Mouse (Mus musculus) cerebellum, adult 8-10 months (tissue): ENCODE results near the gene Zswim3.
"Not testable (repeated sequence)": the region's sequence is repeated elsewhere in the genome, so short reads cannot be mapped to it uniquely, and the experiment has no call there.

Experiments
- DNase-seq: peaks from one replicate; pipeline ENCODE4 v3.0.0; 2022

The Zswim3 gene

GRCm38 (mm10) chr2:164857101-164857821 is 52.4 kb downstream of the Zswim3 start, which contains the start of gene Pltp:
TSS of gene Pltp (minus strand) at chr2:164857711.
- DNase-seq: no peak

DNA sequence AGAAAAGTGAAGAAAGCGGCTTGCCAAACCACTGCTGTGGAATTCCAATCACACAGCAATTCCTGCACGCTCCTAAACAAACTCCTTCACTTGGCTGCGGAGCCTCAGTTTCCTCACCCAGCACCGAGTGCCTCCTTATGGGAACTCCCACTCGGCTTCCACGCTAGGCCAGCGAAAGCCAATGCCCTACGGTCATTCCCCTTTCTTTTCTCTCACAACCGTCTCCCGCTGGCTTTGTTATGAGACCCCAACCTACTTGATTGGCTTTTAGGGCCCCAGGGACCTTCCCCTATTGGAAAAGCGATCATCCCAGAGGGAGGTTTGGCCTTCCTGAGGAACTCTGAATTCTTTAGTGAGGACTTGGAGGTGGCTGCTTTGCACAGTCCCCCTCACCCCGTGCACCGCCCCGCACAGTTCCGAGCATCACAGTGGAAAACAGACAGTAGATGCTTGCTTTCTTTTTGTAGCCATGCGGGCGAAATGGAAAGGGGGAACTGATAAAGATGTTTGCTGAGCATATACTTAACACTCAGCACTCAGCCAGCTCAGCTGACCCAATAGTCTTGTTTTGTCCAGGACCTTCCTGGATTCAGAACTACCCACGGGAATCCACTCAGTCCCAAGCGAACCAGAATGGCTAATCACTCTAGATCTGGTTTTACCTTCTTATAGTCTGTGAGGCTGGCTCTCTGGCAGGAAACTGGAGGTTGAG is 53.1 kb downstream of the Zswim3 start:
- no peak for DNase-seq

DNA sequence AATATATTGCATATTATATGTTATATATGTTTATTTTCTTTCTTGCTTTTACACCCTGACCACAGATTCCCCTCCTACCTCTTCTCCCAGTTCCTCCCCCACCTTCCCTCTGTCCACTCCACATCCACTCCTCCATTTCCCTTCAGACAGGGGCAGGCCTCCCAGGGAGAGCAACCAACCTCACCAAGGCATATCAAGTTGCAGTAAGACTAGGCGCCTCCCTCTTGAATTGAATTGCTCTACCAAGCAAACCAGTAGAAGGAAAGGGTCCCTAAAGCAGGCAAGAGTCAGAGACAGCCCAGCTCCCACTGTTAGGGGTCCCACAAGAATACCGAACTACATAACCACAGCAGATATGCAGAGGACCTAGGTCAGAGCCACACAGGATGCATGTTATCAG is 54.3 kb downstream of the Zswim3 start:
- DNase-seq: no peak

DNA sequence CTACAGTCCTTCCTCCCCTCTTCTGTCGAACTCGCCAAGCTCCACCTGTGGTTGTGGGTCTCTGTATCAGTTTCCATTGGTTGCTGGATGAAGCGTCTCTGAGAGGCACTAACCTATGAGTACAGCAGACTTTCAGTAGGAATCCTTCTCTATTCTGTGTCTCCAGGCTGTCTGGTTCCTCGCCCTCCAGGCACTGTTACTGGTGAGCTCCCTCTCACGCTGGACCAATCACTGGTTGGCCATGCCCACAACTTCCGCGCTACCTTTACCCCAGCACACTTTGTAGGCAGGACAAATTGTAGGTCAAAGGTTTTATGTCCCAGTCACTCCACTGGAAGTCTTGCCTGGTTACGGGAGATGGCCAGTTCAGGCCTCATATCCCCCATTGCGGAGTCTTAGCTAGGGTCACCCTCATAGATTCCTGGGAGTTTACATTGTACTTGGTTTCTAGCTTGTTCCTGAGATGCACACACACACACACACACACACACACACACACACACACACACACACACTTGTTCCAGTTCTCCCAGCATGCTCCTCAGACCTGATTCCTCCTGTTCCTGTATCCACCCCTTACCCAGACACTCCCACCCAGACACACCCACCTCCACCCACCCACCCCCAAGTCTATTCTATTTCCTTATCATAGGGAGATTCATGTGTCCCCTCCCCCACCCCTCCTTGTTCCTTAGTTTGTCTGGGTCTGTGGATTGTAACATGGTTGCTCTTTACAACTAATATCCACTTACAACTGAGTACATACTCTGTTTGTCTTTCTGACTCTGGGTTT is 54.9 kb downstream of the Zswim3 start:
- DNase-seq: no peak

DNA sequence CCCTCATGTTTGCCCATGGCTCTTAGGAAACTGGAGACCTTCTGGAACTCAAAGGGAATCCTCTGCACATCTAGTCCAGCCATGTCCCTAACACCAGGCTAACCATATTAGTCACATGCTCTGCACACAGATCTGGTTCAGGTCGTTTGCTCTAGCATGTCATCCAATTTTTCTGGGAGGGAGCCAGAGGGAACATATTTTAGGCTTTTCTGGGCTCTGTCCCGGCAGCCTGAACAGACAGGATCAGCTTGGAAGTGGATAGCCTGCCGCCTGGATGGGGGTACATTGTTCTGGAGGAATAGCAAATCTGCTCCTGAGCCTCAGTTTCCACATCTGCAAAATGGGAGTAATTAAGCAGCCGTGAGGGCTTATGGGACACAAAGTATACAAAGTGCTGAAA is 56.2 kb downstream of the Zswim3 start:
- DNase-seq: no peak

GRCm38 (mm10) chr2:164862179-164862861 is 57.4 kb downstream of the Zswim3 start:
- no peak for DNase-seq

GRCm38 (mm10) chr2:164863411-164863810 is 58.5 kb downstream of the Zswim3 start:
- not testable (repeated sequence) for DNase-seq

DNA sequence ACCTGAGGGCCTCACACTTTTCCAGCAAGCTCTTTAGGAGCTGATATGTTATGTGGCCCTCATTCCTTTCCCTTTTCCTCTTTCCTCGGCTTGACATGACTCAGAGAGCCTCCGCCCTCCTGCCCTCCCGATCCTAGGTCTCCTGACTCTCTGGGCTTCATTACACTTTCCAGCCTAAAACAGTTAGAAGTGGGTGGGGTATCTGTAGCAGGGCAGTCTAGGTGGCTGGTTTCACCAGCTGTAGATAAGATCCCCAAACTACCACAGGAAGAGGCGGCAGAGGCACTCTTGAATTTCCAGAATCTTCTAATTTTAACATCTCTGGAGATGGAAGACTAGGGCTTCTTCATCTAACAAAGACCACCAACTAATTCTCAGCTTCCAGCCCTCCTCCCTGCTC is 59.7 kb downstream of the Zswim3 start:
- no peak for DNase-seq

GRCm38 (mm10) chr2:164866741-164867551 is 62.0 kb downstream of the Zswim3 start:
- no peak for DNase-seq

- no peak for DNase-seq
These were observed 62.7 kb downstream of the Zswim3 start for GRCm38 (mm10) chr2:164867566-164867965.

DNA sequence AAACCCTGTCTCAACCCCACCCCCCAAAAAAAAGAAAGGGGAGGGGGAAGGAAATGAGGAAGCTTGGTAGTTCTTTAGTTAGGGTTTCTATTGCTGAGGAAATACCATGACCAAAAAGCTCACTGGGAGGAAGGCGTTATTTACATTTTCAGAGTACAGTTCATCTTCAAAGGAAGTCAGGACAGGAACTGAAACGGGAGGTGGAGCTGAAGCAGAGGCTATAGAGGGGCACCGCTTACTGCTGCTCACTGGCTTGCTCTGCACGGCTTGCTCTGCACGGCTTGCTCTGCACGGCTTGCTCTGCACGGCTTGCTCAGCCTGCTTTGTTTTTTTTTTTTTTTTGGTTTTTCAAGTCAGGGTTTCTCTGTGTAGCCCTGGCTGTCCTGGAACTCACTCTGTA is 63.6 kb downstream of the Zswim3 start:
- DNase-seq: no peak
